Mouse (Mus musculus) ZHBTc4 (cell line): ENCODE data around the gene Rnf32.

ENCODE experiments used
- DNase-seq: peaks from one replicate; pipeline ENCODE4 v3.0.0-alpha.2; 2011; ENCODE audit warnings: low read depth, low spot score

The Rnf32 gene

DNA sequence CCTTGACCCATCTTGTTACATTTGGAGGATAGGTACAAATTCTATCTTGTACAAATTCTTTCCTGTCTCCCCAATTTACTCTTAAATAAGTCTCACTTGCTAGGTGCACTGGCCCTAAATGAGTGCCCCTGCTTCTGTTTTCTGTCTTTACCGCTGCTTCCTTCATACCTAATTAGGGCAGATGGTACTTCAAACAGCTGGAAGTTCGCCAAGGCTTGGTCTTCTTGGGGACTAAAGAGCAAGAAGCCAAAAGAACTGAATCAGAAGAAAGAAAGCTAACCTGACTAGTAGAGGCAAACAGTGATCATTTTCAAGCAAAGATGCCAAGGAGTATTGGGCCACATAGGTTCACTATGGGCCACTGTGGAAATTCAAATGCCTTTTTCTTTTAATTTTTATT, 77.6 kb downstream of the Rnf32 start:
- DNase-seq: no peak

DNA sequence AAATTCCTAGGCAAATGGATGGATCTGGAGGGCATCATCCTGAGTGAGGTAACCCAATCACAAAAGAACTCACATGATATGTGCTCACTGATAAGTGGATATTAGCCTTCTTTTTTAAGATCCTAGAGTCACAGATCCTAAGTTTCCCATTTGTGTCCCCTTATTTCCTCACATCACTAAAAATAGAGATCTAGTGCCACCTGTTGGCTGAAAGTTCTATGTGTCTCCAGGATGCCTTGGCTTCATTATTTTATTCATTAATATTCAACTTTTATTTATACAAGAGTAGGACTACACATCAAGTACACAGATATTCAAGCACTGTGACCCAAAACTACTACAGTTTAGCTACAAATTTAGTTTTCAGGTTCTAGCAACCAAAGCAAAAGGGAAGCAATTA, 79.0 kb downstream of the Rnf32 start:
- DNase-seq: peak; percentile 35
